Mouse (Mus musculus) natural killer cell, adult 2 months (primary cell): ENCODE data around the gene Gadd45g.
"Not testable (repeated sequence)": the region's sequence is repeated elsewhere in the genome, so short reads cannot be mapped to it uniquely, and the experiment has no call there.

Experiments
- DNase-seq, 2 experiments: peaks; one replicate each; pipeline ENCODE4 v3.0.0; 2022; ENCODE audit warnings: low spot score in 2 of 2

The Gadd45g gene

DNA sequence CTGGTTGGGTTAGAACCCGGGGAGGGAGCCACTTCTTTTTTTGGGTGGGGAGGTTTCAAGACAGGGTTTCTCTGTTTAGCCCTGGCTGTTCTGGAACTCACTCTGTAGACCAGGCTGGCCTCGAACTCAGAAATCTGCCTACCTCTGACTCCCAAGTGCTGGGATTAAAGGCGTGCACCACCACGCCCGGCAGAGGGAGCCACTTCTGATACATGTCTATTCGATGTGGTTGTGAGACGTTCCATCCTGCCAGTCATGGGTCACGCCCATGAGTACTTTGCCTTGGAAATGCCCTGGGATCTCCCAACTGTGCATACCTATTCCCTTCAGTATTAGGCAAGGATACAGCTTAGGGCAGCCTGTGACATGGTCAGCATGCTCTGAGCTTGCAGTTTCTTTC, 12.5 kb upstream of the Gadd45g start:
- not testable (repeated sequence) for DNase-seq

DNA sequence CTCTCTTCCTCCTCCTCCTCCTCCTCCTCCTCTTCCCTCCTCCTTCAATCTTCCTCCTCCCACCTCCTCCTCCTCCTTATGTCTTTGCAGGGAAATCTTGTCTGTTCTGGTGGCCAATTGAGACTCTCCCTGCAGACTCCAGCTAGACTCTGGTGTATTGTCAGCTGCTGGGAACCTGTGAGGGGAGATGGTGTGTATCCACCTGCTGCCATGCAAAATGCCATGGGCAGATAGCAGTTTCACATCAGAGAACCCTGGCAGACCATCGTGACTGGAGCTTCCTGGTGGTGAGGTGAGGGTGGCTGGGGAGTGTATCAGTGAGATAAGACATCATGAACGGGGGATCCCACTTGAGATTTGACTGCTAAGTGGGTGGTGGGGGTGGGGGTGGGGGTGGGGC, 12.0 kb upstream of the Gadd45g start:
- DNase-seq: no peak

DNA sequence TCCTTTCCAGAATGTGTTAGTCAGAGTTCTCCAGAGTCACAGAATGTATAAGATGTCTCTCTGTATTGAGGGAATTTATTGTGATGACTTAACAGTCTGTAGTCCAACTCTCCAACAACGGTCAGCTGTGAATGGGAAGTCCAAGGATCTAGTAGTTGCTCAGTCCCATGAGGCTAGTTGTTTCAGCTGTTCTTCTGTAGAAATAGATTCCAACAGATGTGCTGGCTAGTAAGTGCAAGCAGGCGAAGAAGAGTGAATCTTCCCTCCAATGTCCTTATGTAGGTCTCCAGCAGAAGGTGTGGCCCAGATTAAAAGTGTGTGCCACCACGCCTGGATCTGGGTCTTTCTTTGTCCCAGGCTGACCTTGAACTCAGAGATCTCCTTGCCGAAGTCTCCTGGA, 11.3 kb upstream of the Gadd45g start:
- DNase-seq: not testable (repeated sequence)

DNA sequence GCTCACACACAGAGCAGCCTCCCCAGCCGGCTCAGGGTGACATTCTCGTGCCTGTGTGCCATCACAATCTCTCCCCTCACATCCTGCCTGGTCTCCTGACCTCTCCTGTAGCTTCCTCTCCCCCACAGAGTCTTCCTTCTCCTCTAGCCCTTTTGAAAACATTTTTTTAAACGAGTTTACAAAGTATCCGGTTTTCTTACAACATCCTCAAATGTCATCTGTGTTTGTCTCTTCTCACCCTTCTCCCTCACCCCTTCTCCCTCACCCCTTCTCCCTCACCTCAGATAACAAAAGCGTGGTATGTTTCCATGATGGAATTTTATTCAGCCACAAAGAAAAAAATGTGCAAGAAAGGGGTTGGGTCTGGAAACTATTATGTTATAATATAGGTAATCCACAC, 9.1 kb upstream of the Gadd45g start:
- no peak for DNase-seq

DNA sequence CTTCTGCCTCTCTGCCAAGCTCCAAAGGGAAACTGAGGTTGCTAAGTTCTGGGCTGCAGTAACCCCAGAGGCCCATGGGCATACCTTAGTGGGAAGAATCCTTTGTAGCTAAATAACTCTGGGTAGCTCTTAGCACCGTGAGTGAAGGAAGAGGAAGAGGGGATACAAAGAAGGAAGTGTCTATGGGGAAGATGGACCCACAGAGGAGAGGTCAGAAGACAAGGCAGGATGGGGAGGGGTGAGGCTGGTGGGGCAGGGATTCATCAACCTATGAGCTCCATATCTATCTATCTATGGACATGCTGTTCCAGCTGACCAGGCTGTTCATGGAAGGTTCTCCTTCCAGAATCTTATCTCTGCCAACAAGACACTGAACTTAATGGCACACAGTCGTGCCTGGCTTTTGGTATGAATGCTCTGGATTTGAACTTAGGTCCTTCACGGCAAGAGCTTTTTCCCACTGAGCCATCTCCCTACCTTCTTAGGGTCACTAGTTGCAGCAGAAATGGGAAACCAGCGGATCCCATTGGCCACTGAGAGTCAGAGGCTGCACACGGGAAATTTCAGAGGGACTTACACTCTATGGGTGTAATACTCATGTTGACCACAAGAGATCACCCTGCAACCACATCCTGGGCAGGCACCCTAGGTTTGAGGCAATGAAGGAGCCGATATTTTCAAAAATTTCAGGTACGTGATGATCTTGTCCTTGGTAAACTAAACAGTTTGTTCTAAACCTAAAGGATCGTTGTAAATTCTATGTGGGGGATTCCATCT, 7.0 kb upstream of the Gadd45g start:
- DNase-seq: peak; percentile 39 to 56

DNA sequence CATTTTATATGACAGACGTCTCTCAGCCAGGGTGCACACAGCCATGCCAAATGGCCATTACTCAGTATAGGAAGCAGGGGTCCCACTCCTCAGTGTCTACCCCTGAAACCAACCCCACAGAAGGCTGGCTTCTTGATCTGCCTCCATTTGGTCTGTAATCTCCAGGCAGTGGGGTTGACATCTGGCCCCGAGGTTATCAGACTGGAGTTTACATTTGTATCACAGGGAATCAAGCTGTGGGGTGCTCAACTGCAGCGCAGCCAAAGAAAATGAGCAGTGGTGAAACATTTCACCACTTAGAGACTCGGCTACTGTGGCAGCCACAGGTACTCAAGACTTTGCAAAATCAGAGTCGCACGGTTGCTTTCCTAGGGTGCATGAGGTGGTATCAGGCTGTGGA, 5.8 kb upstream of the Gadd45g start:
- DNase-seq: no peak

DNA sequence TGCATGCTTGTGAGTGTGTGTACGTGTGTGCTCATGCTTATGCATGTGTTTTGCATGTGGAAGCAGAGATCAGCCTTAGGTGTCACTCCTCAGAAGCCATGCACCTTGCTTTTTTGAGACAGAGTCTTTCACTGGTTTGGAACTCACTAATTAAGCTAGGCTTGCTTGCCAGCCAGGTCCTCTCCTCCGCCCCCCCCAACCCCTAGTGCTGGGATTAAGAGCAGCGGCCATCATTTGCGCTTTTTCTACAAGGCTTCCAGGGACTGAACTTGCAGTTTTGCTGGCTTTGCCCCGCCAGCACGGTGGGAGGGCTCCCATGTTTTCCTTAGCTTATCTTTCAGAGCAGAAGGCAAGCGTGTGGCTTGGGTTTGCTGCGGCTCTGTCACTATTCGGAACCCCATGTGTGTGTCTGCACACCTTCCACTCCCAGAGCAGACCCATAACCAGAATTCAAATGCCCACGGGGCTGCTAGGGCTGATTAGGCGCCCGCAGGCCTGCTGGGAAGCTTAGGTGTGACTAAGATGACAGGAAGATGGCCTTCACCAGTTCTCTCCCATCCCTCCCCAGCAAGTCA, 4.8 kb upstream of the Gadd45g start:
- DNase-seq: no peak

DNA sequence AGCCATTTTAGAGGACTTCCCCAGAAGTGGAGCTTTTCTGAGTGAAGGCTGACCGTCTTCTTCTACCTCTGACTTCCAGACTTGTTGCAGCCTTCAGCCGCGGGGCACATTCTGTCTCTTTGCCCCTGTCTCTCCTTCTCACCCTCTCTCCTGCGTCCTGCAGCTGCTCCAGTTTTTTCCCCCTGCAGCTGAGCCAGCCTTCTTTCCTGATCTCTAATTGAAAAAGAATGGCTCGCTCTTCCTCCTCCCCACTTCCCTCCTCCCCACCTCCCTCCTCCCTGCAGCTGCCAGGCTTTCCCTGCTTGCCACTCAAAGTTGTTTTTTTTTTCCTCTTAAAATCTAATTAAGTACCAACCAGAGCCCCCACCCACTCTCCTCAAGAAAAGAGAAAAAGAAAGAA, 4.3 kb upstream of the Gadd45g start:
- no peak for DNase-seq

DNA sequence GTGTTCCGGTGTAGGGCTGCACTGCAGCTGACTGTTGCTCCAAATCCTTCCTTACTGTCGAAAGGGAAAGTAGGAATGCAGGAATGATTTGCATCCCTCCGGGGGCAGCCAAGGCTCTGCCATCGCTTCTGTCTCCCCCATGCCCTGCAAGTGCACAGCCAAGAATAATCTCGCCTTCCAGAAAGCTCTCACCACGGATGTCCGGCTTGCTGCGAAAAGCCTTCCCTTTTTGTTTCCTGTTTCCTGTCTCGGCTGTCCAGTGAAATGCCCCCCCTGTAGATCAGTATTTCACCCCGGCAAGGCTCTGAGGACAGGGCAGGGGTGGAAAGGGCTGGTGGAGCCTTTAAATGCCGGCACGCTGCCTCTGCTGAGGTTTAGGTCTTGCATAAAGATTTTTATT, 3.7 kb upstream of the Gadd45g start:
- DNase-seq: peak in 1 of 2 experiments; percentile 21

DNA sequence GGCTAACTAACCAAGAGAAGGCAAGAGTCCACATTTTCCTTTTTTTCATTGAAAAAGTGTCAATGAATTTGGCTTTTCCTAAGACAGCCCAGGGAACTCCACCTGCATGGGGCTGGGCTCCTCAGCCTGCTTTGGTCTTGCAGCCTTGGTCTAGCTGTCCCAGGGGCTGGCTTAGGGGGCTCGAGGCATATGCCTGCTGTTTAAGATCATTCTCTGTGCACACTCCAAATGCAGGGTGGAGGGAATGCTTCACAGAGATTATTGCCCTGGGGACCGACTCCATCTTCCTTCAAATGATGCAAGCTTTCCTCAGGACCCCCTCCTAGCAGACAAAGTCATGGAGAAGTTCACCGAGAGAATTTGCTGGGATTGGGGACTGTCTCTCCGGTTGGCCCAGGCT, 3.2 kb upstream of the Gadd45g start:
- DNase-seq: no peak

DNA sequence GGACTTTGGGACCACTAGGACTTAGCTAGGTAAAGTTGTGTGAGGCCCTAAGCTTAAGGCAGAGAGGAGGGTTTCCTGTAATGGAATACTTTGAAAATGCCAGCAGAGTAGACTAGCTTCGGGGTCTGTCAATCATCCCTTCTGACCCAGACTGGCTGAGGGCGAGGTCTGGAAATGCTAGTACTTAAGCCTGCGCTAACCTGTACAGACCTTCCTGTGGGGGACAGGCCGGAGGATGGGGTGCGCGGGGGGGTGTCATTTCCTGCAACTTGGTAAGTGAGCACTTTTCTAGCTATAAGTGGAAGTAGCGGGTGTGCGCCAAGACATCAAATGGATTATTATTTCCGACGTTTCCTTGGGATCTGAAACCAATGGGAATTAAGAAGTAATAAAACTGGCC, 2.4 kb upstream of the Gadd45g start:
- peak; percentile 21 to 32 for DNase-seq

DNA sequence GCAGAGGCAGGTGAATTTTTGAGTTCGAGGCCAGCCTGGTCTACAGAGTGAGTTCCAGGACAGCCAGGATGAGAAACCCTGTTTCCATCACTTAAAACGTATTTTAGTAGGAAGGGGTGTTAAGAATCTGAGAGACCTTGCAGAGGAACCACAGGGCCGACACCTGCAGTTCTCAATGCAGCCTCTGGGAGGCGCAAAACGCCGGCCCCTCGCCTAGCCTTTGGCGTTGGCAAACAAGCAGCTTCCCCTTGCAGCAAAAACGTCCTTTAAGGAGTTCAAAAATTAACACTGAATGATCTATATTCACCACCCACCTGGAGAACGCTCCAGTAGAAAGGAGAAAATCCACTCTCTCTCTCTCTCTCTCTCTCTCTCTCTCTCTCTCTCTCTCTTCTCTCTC, 1.8 kb upstream of the Gadd45g start:
- peak; percentile 65 to 79 for DNase-seq

DNA sequence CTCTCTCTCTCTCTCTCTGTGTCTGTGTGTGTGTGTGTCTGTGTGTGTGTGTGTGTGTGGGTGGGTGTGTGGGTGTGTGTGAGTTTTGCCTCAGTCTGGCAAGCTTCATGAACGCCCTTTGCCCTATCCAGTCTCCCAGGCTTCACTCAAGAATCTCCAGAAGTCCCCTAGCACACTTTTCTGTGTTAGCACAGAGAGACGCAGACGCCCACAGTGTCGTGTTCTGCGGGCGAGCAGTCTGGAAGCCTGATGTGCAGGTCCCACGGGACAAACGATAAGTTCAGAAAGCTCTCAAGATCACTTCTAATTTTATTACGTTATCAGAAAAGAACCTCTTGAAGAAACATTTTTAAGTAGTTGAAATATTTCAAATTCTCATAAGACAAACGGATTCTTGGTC, 1.4 kb upstream of the Gadd45g start:
- DNase-seq: peak in 1 of 2 experiments; percentile 17

DNA sequence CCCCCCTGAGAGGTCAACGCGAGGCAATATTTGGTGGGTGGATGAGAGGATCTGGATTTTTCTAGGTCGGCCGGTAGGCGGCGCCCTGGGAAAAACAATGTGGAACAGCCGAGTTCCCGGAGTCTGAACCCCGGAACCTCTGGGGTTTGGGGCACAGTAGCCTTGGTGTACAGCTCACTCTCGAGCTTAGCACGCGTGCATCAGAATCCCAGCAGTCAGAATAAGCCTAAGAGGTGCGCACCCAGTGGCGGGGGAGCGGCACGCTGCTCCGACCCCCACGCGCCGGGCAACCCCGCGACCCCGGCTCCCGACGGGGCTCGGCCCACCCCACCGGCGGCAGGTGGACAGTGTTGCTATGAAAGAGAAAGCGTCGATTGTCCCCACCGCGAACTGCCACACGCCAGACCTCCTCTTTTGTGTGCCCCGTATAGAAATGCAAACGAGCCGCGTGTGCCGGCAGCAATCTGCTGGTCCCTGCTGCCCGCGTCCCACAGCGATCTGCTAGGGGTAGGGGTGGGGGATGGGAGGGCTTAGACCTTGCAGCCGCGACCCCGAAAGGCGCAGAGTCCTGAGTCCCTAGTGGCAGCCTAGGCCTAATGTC, 787 bp upstream of the Gadd45g start:
- DNase-seq: peak; percentile 66 to 77

DNA sequence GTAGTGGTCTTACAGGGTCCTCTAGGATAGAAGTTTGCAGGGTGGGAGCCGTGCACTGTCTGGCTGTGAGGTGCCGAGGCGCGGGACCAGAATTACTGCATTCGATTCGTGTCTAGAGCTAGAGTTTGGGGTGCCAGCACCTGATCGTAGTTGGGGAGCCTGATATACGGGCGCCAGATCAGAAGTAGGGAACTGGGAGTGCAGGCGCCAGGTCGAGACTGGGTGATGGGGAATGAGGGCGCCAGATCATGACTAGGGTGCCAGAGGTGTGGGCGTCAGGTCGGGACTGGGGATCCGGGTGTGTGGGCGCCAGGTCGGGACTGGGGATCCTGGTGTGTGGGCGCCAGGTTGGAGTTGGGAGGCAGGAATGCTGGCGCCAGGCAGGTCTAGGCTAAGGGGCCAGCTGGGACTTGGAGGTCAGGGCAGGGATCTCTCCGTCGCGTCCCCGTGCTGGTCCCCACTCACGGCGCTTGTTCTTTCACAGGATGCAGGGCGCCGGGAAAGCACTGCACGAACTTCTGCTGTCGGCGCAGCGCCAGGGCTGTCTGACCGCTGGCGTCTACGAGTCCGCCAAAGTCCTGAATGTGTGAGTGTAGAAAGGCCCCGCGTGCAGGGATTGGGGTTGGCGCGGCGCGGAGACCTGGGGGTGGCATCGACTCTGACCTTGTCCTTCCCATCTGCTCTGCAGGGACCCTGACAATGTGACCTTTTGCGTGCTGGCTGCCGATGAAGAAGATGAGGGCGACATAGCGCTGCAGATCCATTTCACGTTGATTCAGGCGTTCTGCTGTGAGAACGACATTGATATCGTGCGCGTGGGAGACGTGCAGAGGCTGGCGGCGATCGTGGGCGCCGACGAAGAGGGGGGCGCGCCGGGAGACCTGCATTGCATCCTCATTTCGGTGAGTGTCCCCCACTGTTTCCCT, 653 bp downstream of the Gadd45g start:
- DNase-seq: peak; percentile 24 to 33

DNA sequence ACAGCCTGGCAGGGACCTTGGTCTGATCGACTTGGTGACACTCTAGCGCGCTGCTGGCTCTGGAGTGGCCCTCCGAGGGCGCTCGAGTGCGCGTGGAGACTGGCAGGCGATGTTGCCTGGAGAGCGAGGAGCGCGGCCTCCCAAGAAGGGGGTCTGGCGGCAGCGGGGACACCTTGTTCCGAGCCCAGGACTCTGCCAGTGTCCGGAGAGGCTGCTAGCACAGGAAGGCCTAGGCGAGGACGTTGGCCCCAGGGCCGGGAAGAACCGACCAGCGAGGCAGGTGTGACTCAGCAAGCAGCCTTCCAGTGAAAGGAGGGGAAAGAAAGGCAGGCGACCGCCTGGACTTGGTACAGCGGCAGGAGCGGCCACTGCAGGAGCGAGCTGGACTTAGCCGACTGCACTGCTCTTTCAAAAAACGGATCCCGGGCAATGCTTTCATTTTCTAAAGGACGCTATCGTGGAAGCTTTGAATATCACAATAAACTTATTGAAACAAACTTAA, 1.6 kb downstream of the Gadd45g start:
- DNase-seq: peak; percentile 34 to 57

DNA sequence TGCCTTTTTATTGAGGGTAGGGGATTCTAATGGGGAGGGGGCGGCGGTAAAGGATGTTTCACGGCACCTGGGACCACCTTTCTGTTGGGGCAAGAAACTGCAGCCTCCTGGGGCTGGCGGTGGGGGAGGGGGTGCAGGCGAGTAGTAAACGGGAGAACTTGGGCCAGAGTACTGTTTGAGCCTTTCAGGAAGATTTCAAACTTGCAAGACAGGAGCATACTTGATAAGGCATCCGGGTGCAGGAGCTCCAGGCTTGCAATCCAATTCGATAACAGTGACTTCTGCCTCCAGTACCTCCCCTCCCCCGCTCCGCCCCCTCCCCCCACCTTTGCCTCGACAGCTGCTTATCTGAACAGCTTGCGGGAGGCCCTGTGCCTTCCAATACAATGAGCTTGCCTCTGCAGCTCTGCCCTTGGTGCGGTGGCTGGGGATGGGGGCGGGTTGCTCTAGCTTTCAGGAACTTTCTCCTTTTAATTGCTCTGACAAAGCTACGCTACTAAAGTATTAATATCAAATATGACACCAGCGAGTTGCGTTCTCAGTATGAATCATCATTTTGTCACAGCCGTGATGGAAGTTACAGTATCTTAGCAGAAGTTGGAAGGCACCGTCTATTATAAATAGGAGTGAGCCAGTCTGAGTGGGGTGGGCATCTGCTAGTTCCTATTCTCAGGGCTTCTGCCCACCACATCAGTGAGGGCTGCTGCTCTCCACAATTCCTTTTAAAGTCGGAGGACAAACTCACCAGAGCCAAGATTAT, 2.2 kb downstream of the Gadd45g start:
- peak; percentile 28 to 44 for DNase-seq

DNA sequence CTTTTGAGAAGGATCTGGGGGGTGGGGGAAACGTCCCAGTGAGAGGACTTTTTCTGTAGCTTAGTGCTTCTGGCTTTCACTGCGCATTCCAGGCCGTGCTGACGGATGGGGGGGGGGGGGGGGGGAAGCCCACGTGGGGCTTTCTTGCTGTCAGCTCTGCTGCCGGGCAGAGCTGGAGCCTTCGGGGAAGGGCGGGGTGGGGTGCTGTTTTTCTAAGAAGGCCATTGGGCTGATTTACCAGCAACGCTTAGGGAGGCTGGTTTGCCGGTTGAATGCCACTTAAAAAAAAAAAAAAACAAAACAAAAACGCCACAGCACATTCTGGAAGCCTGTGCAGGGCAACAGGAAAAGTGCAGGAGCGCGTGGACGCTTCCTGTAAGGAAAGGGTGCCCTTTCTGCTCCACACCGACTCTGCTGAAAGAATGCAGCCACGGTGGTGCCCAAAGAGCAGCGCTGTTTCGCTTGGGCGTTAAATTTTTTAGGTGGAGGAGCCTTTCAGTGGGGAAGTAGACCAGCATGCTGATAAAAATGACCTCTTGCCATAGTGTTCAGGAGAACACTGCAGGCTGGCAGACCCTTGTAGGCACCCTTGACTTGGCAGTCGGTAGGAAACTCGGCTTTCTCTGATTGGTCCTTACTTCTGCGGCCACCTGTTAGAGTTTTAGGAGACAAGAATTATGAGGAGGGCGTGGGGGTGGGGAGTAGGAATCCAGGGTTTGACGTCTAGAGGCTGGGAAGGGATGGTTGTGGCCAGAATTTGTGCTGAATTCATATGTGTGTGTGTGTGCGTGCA, 3.0 kb downstream of the Gadd45g start:
- no peak for DNase-seq

DNA sequence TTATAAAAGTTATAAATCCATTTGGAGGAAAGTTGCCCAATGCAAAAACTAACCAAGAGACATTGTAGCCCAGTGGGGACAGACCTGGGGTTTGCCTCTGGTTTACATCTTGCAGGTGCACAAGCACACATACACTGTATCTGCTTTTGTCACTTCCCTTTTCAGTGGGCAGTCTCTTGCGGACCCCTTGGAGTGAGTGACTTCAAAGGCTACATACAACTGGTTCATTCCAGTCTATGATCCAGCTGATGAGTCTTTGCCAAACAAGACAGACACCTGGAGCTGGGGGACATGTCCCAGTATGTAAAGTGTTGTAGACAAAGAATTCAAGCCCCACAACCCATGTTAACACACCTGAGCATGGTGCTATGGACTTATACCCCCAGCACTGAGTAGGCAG, 4.1 kb downstream of the Gadd45g start:
- no peak for DNase-seq

DNA sequence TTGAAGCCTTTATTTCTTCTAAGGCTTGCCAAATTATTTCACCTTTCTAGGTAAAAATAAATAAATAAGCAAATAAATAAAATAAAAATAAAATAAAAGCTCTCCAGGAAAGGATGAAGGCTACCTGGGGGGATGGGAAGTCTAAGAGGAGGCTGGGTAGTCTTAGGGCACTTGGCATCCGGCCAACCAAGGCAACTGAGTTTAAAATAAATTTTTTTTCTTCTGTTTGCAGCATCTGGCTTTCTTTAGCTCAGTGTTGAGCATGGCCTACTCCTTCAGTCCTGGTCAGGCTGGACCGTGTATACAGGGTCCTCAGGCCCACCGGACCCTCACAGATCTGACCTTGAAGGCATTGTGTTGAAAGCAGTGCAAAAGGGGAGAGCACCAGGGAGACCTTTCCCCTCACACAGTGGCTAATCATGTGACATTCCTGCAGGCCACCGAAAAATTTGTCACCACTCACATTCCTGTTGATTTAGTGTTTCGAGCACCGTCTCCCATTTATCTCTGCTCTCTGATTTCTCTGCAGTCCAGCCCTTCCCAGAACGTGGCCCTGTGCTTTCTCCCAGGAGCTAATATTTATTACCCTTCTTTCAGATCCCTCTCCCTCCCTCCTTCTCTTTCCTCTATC, 6.2 kb downstream of the Gadd45g start:
- no peak for DNase-seq
